Mouse (Mus musculus): ENCODE data around the gene Supt20.

DNA sequence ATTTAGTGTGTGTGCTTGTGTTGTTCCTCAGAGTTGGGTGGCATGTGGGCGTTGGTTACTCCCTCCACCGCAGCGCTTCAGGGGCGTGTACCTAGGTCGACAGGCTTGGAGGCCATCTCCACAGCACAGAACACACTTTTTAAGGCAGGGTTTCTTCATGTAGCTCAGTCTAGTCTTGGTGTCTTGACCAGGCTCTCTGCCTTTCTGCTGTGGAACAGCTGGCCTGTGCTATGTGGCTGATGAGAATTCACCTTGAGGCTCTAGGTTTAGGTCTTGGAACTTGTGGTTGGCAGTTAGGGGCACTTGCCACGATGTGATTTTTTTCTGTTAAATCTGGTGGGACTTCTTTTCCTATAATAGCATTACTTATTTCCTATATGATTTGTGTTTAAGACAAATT, 21.6 kb downstream of the Supt20 start, which contains the start of gene Gm21958:
- TF ChIP-seq POLR2A (IDR thresholded peaks at IDR 0.05; ENCODE audit: control insufficient read depth in 1 of 2, insufficient read depth in 1 of 2, low read depth in 1 of 2, low read length in 2 of 2, poor library complexity in 1 of 2) (no peak), USF1 (IDR thresholded peaks at IDR 0.05; ENCODE audit: low read depth, low read length) (no peak), EP300 (IDR thresholded peaks at IDR 0.05; ENCODE audit: low read depth in 1 of 2, low read length in 2 of 2) (no peak), CTCF (IDR thresholded peaks at IDR 0.05 in 2 of 3, conservative IDR thresholded peaks at IDR 0.05 in 1 of 3; ENCODE audit: control insufficient read depth in 1 of 3, insufficient read depth in 1 of 3, low read depth in 2 of 3, low read length in 3 of 3, poor library complexity in 1 of 3, severe bottlenecking in 1 of 3) (no peak), KAT2A (conservative IDR thresholded peaks at IDR 0.05; ENCODE audit: low read depth, low read length) (no peak)
